Mouse (Mus musculus) heart, postnatal 14 days (tissue): ENCODE data around the gene Myo3b. TPM values are rescaled to one million over a fixed set of nuclear protein-coding genes. Genes with fewer than 3 reads are reported as not detected.
A peak's percentile ranks its signal among the peaks of the same experiment; 100 is the strongest.
"Not testable (repeated sequence)": the region's sequence is repeated elsewhere in the genome, so short reads cannot be mapped to it uniquely, and the experiment has no call there.

Experiments used
- DNase-seq, 2 experiments: peaks; one replicate each; pipeline ENCODE4 v3.0.0; 2021 to 2022
- intact Hi-C: fragments of 180-260 bp; cut with DNase I; formaldehyde crosslinking; loops from one replicate; pipeline ENCODE4 v1.15.1; 2025
- total RNA-seq, 2 experiments: library from RNA; stranded (reverse); gene quantifications; 2 replicates each; pipeline ENCODE4 v1.2.3; 2021

Myo3b gene
- total RNA-seq, 2 experiments from 2014 or later: 0.05 TPM; not detected in 1

DNA sequence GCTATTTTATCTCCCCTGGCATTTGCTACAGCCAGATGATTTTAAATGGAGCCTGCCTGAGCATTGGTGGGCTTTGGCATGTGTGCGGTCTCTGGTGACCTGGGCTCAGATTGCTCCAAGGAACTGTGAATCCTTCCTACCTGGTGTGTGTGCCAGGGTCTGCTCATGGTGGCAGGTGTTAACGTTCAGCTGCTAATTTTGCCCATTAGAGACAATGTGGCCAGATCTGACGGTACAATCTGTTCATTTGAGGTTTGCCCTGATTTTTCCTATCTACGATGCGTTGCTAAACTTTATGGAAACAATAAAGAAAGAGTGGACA is 138.7 kb downstream of the Myo3b start:
- DNase-seq: no peak

DNA sequence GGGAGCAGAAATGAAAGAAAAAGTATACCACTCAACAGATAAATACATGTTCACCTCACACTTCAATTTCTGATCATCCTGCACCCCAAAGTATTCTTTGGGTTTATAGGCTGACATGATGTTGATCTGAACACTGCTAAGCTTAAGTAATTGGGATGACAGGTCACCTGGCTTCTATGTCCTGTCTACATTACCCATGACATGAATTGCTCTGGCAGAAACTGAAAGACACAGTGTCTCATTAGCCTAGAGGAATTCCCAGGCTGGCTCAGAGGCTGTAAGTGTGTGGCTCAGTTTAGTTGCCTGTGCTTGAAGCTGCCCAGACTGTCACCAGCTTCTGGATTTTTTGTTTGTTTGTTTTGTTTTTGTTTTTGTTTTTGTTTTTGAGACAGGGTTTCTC is 139.3 kb downstream of the Myo3b start:
- intact Hi-C loops: no loop called here
- DNase-seq: no peak

More for the DNA sequence above, 138.7 kb downstream of the Myo3b start:
- intact Hi-C loops: no loop called here

DNA sequence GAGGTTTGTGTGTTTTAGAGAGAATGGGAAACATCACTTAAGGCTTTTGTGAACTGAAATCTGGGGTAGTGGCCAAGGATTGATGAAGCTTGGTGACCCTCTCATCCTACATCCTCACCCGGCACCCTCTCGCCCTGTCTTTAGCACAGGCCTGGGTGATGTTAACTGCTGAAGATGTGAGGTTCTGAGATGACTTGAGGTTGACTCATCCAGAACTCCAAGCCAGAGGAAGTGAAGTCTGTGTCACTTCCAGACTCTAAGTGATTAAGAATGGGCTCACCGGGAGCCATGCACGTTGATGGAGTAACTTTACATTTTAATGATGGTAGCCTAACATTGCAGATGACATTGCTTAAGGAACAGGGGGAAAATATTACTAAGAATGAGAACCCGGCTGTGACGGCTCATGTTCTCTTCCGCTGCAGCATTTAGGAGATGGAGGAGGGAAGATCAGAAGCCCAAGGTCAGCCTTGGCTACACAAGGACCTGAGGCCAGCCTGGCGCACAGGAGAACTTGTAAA is 143.3 kb downstream of the Myo3b start:
- intact Hi-C loops: no loop called here
- DNase-seq: no peak

DNA sequence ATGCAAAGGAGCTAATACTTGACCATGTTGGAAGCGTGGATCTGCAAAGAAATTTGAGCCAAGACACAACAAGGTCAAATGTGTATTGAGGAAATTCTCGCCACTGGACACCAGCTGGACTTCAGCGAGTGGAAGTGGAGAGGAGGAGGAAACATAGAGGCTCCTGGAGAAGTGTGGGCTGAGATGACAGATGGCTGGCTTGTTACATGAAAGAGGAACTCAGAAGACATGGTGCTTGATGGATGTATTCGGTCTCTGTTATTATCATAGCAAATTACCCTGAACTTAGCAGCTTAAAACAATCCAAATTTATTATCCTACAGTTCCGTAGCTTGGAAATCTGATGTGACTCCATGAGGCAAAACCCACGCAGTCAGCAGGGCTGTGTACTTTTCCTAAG is 148.1 kb downstream of the Myo3b start:
- intact Hi-C loops: no loop called here
- DNase-seq: no peak

DNA sequence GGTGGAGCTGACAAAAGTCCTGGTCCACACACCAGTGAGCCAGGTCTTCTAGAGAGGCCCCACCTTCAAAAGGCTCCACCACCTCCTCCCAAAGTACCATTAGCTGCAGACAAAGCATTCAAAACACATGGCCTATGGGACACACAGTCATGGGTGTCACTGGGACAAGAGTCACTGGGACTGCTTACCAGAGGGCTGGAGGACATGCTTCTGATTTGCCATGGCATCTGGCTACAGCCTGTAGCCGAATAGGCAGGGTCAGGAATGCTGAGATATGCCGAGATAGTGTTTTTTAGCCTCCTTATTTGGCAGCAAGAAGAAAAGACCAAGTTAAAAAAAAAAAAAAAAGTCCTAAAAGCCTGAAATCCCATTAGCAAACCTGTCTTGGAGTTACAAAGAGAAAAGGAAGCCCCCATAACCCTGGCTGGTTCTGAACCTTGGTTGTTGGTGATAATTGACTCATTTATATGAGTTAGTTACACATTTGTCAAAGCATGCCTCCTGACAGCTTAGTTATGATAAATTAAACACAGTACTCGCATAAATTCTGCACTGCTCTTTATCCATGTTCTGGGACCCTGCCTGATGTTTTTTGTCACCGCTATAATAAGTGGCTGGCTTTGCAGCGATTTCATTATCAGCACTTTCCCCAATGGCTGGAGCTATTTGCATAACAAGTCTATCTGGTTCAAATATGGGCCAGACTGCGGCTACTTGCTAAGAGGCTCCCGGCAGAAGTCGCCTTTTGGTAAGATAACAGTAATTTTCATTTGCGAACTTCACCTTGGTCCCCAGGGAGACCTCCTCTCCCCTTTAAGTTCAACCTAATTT is 156.7 kb downstream of the Myo3b start:
- intact Hi-C loops: no loop called here
- no peak for DNase-seq

DNA sequence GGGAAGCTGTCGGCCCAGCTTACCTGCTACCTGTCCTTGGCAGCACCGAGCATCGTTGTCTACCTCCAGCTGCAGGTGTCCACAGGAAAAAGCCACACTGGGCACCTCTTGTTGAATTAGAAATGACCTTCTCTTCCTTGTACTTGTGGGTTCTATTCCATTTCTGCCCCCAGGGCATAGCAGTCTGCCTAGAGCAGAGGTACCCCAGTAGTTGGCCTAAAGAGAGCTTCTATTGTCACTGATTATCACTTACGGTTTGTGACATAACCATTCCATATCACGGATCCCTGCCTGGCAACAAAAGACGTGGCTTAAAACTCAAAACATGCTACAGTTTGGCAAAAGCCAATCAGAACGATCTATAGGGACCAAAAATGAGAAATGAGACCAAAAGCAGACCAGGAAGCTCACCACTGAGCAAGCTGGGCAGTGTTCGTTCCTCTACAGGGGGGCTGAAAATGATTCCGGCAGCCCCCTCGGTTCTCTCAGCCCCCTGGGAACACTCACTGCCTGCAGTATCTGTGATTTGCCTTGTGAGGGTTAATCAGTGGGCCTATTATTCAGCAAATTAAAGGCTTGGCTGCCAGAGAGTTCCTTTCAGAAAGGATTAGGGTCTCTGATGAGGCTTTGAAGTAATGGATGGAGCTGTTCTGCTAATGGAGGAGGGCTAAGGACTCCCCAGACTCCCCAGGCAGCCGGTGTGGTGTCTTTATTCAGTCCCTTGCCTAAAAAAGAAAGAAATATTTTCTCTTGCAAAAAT is 163.1 kb downstream of the Myo3b start:
- DNase-seq: no peak
- intact Hi-C loops: no loop called here

DNA sequence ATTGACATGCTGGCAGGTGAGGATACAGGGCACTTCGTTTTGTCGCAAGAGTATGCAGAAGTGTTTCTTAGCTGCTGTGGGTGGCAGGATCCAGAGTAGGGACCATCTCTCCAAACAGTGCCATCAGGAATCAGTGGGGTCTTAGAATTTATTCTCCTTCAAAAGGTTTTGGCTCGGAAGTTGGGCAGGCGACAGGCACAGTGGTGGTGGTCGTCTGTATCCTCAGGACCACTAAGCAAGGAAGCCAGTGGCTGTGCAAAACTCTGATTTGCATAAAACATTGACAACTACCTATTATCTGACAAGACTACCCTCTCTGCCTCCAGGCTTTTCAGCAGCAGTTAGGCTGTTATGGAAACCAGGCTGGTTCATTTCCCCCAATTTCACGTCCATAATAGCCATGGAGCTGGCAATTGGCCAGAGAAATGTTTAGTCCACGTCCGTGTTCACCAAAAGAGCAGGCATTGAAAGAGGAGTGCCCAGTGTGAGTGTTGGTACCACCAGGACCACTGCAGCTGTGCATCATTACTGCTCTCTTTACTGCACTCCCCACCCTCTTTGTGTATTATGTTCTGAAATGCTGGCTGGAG is 163.7 kb downstream of the Myo3b start:
- intact Hi-C loops: no loop called here
- no peak for DNase-seq

DNA sequence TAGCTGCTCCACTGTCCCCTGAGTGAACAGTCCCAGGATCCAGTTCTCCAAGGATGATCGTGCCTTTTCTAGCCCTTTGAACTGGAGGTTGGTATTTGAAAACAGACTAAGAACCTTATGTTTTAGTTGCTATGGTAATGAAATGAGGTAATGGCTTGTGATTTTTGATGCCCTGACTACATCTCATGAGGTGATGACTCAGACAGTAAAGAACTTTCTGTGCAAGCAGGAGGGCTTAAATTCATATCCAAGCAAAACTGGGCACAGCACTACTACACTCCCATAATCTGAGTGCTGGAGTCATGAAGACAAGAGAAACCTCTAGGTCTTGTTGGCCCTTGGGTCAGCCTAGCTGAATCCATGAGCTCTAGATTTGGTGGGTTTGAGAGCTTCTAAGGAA is 169.5 kb downstream of the Myo3b start:
- intact Hi-C loops: no loop called here
- DNase-seq: no peak

DNA sequence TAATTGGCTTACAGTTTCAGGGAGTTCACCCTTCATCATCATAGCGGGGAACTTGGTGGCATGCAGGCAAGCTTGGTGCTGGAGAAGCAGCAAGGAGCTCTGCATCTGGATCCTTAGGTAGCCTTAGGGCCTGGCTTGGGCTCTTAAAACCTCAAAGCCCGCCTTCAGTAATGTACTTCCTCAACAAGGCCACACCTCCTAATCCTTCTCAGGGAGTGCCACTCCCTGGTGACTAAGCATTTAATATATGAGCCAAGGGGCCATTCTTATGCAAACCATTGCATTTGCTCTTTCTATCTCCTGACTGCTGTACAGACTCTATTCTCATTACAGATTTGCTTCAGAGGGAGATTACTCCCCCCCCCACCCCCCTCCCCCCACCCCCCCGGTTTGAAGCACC is 170.9 kb downstream of the Myo3b start:
- DNase-seq: no peak
- intact Hi-C loops: no loop called here

DNA sequence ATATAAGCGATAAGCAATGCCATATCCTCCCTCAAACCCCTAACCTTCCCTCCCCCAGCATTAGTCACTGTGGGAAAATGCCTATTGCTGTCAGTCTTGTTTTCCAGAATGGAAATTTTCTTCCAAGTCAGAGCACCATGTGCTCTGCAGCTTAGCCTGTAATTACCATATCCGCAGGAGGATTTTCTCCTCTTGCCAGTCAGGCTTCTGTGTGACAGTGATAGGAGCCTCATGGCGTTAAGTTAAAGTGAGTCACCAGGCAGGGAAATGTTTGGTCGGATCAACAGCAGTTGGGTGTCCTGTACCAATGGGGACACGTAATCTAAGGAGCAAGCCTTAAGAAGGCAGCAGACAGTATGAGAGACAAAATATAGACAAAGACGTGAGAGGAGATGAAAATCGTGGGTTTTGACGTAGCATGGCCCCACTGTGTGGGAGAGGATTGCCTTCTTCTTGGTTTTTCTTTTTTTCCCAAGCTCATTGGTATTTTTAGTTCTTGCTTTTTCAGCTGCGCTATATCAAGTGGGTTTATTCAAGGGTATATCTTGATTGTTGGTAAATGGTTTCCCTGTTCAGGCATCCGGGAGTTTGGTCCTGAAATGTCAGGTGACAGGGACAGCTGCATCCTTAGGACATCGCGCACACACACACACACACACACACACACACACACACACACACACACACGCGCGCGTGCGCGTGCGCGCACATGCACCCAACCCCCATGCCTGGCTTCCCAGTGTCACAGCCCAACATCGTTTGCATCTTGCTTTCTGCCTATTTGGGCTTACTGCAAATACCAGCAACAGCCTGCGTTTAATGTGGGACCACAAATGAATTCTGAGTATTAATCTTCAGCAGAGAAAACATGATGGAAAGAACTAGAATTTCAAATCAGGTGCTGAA is 171.8 kb downstream of the Myo3b start:
- intact Hi-C loops: no loop called here
- no peak for DNase-seq

DNA sequence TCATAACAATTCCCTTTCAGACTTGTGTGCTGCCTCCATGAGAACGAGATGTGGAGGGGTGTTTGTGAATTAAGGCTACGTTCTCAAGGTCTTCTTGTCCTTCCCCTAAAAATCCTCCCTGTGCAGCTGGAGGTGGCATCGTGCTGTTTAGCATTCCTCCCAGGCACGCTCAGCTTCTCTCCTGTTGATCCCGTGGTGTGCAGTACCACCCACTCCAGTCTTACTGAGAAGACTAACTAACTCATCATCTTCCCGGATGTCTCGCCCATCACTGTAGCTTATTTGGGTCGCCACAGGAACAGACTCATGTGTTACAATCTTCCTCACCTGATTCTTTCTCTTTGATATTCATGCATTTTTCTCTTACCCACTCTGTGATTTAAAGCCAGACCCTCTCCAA is 175.5 kb downstream of the Myo3b start:
- intact Hi-C loops: no loop called here
- no peak for DNase-seq

DNA sequence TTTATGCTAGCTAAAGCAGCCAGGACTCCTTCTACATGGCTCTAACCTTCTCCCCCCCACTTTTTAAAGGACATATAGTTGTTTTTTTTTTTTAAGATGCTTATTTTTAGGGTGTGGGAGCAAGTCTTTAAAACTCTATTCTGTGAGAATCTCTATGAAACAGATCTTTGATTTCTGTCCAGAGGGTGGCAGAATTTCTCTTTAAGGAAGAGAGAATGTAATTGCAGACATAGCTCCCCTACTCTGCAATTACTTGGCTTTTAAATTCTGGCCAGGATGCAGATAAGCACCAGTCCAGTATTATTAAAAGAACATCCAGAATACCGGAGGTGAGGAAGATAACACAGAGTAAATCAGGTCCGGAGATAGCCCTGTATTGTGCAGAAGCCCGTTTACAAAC is 178.9 kb downstream of the Myo3b start:
- DNase-seq: no peak
- intact Hi-C loops: no loop called here

DNA sequence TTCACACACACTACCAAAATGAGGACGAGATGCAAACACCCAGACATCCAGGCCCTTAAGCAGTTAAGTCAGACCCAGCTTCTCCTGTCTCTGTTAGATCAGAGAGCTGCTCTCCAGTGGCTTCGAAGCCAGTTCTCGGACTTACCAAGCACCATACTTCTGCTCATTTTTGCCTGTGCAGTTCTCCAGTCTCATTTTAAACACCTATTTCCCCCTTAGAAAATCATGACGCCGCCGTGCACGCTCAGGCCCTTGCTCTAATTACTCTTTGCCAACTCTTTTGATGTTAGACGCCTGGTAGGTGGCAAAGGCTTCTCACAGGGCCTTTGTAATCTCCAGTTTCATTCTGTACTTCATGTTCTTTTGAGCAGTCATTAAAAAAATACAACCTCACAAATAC is 179.5 kb downstream of the Myo3b start:
- intact Hi-C loops: no loop called here
- no peak for DNase-seq

DNA sequence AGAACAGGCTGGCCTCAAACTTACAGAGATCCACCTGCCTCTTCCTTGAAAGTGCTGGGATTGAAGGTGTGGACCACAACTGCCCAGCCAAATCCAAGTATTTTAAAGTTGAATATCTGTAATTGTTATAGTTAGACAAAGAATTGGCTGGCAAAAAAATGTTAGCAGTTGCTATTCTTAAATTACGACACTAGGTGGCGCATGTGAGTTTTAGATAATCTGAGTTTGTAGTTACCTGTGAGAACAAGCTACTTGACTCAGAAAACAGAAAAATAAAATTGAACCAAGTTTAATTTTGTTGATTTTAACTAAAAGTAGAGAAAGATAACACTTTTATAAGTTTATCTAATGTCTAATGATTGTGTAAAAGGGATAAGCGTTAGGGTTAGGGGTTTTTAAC is 187.8 kb downstream of the Myo3b start:
- intact Hi-C loops: loop anchor here (2.0 kb wide), 1 partner anchor 332 kb away; no protein-coding TSS in a partner anchor
- DNase-seq: peak in 1 of 2 experiments; percentile 16

DNA sequence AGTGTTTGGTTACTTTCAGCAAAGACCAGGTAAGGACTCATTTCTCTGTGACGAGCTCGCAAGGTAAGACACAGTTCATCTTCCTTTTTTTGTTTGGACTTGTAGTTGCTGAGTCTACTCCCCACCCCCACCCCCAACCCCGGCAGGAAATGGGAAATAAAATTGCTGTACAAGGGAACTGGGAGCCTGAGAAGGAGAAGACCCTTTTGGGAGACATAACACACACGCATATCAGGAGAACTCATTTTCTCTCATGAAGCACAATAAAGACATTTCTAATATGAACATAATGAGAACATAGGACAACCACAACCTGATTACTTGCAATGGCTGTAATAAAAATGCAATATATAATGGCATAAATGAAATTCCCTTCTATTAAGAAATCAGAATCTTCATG is 195.5 kb downstream of the Myo3b start:
- DNase-seq, intact Hi-C loops: not testable (repeated sequence)

DNA sequence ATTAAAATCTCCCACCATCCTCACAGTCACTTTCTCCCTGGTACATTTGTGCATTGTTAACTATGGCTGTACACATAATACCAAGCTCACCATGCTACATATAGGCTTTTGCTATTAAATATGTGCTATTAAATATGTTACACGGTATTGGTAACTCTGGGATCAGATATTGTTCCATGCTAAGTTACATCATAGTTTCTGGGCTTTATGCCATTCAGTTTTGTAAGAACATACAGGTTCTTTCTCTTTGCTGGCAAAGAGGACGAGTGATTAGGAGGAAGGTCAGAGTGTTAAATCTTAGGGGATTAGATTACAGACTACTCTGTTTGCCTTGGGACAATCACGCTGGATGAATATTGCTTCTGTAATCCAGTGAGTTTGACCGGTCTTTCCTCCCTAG is 207.1 kb downstream of the Myo3b start:
- no peak for DNase-seq
- intact Hi-C loops: no loop called here

DNA sequence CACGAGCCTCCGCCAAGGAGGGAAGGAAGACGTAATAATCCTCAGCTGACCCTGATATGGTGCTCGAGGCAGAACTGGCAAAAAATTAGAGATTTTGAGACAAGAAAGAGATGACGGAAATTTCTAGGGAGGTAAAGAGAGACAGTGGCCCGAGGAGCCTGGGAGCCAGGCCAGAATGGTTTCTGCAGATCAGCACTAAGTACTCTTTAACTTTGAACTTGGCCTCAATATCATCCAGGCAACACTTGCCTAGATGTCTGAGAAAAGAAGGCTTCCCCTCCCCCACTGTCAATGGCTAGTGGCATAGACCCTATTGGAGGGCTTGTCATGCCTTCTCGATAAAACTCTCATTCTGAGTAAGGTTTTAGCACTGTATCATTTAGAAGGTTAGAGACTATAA is 209.7 kb downstream of the Myo3b start:
- DNase-seq: no peak
- intact Hi-C loops: no loop called here

DNA sequence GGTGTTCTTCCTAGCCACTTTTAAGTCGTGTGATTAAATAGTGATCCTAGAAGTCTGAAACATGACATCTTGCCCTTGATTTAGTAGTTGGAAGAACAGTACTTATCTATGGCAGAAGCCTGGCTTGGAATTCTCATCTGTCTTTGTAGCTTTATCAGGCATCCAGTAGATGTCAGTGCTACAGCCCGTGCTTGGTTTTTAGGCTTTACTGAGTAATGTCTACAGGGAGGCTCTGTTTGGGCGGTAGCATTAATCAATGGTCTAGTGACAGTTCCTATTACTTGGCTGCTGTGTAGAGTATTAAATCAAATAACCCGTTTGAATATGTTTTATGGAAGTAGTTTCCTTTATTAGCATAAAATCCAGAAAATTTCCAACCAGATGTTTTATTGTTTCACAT is 210.9 kb downstream of the Myo3b start:
- intact Hi-C loops: loop anchor here (10.0 kb wide), 1 partner anchor 315 kb away; no protein-coding TSS in a partner anchor
- no peak for DNase-seq

DNA sequence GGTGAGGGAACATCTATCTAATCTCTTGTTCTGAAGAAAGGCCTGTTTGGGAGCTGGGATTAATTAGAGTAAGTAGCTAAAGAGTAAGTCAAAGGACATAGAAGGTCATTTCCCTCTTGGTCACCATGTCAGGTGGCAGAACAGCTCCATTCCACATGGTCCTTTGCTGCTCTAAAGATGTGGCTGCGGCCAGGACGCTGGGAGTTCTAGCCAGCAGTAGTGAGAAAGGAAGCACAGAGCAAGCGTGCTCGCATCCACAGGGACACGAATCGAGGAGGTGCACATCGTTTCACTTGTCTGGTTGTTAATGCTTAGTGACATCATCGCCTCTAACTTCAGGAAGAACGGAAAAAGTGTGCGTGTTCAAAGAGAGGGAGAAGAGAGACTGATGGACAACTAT is 212.3 kb downstream of the Myo3b start:
- intact Hi-C loops: loop anchor here (10.0 kb wide), 1 partner anchor 314 kb away; no protein-coding TSS in a partner anchor
- DNase-seq: no peak

DNA sequence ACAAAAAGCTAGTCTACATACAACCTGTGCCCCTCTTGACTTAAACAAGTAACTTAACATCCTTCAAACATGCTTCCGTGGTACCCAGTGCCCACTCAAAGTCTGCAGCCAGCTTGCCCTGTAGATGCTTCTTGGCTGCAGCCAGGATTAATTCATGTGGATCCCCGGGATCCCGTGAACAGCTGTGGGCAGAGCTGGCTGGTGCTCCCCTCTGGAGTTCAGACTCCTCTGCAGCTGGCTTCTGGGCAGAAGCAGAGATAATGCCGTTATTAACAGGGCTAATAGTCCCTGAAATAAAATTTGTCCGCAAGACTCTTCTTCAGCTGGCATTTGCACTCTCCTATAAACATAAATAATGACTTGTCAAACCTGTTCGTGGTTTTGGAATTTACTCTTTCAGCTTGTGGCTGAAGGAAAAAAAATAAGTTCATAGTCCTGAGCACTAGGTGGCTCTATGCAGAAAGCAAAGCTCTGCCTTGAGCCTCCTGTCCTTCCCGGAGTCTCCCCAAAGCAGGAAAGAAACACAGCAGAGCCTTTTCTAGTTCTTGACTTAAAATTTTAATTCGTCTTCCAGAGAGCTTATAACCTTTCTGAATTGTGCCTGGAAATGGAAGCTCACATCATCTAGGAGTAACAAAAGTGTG is 220.6 kb downstream of the Myo3b start:
- DNase-seq: peak in 1 of 2 experiments; percentile 4
- intact Hi-C loops: loop anchor here (10.0 kb wide), 1 partner anchor 305 kb away; no protein-coding TSS in a partner anchor
